Mouse (Mus musculus) effector memory CD4-positive, alpha-beta T cell, adult 7 months (primary cell): ENCODE results near the gene 2310039H08Rik. TPM values are rescaled to one million over a fixed set of nuclear protein-coding genes. Genes with fewer than 3 reads are reported as not detected.

Experiments
- polyA plus RNA-seq: library from polyadenylated mRNA; unstranded; fragments of 100-300 nt; shearing (Covaris generic); gene quantifications from one replicate; pipeline ENCODE4 v1.2.1, GENCODE M21; 2017

Gene 2310039H08Rik
- 22.3 TPM for polyA plus RNA-seq

GRCm38 (mm10) chr17:46772404-46773277, at the start of gene 2310039H08Rik:
2310039H08Rik (plus strand) TSS chr17:46772635.

GRCm38 (mm10) chr17:46728904-46729318, 43.5 kb upstream of the 2310039H08Rik start, which contains the start of gene Gnmt:
Gnmt (minus strand) TSS chr17:46729168.

GRCm38 (mm10) chr17:46751794-46752556, 20.5 kb upstream of the 2310039H08Rik start, which contains the start of gene Cnpy3:
Cnpy3 (minus strand) TSS chr17:46752214.

GRCm38 (mm10) chr17:46763544-46763943, 8.9 kb upstream of the 2310039H08Rik start, which contains the start of gene Ptcra:
Ptcra (minus strand) TSS chr17:46763712.

GRCm38 (mm10) chr17:46782341-46783221, 10.1 kb downstream of the 2310039H08Rik start, which contains the start of gene Rpl7l1:
Rpl7l1 (minus strand) TSS chr17:46782672.

Other genes starting within 250 kb of the 2310039H08Rik start
- gene Cul9, start 226.2 kb upstream of the 2310039H08Rik start, polyA plus RNA-seq = 5.4 TPM
- gene Srf, start 216.5 kb upstream of the 2310039H08Rik start, polyA plus RNA-seq = 26.4 TPM
- not detected for gene Ptk7, start 143.1 kb upstream of the 2310039H08Rik start, polyA plus RNA-seq
- 17.7 TPM for gene Klc4, start 126.6 kb upstream of the 2310039H08Rik start, polyA plus RNA-seq
- gene Mrpl2, start 126.4 kb upstream of the 2310039H08Rik start, polyA plus RNA-seq = 34.7 TPM
- 1.5 TPM for gene Cul7, start 122.3 kb upstream of the 2310039H08Rik start, polyA plus RNA-seq
- 36.3 TPM for gene Rrp36, start 98.3 kb upstream of the 2310039H08Rik start, polyA plus RNA-seq
- 81.7 TPM for gene Mea1, start 93.8 kb upstream of the 2310039H08Rik start, polyA plus RNA-seq
- 82.7 TPM for gene Klhdc3, start 91.7 kb upstream of the 2310039H08Rik start, polyA plus RNA-seq
- 49.9 TPM for gene Ppp2r5d, start 67.5 kb upstream of the 2310039H08Rik start, polyA plus RNA-seq
- gene Pex6, start 61.2 kb upstream of the 2310039H08Rik start, polyA plus RNA-seq = 27.2 TPM
- not detected for gene Gnmt, start 43.5 kb upstream of the 2310039H08Rik start, polyA plus RNA-seq
- 42.4 TPM for gene Cnpy3, start 20.4 kb upstream of the 2310039H08Rik start, polyA plus RNA-seq
- gene Ptcra, start 8.9 kb upstream of the 2310039H08Rik start, polyA plus RNA-seq = not detected
- gene Rpl7l1, start 10.0 kb downstream of the 2310039H08Rik start, polyA plus RNA-seq = 71.3 TPM
- gene Bicral, start 85.8 kb downstream of the 2310039H08Rik start, polyA plus RNA-seq = 17.5 TPM
- gene Tbcc, start 118.0 kb downstream of the 2310039H08Rik start, polyA plus RNA-seq = 25.9 TPM
- 0.22 TPM for gene Prph2, start 137.8 kb downstream of the 2310039H08Rik start, polyA plus RNA-seq
- 79.3 TPM for gene Ubr2, start 237.9 kb downstream of the 2310039H08Rik start, polyA plus RNA-seq